17 mouse cellular contexts compared by ENCODE assay signal in the genomic region with DNA sequence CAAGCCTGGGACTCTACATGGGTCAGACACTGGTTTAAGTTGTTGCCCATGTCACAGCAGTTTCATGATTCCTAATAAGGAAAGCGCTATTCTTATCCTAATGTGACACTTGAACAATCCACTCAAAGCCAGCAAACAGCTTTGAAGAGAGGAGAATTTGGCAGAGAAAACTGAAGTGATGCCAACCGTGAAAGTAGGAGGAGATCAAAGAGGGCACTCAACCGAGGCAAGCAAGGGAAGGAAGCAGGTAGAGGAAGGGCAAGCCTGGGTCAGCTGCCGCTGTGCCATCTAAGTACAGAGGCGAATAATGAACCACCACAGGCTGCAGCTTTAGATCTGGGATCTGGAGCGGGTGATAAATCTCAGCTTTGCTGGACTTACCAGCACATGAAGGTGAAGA.
DNase-seq lines count a peak whose midpoint lies in the region; ATAC-seq and TF ChIP-seq lines count a peak whose summit lies in the region.
"Had no signal": no experiment of that assay in that cellular context is flagged by ENCODE, and none has a peak within 500 bp of the region (broad histone marks: within the 10 kb centered on the region; RNA-seq: fewer than 3 reads in every experiment).

No protein-coding gene starts in this region.

- no peaks in the 10 kb centered on the region for H3K36me3 ChIP-seq in heart, postnatal 0 days (replicated peaks; ENCODE audit: control insufficient read depth, insufficient read depth, low read length)
- H3K36me3 ChIP-seq in heart, embryonic 10.5 days, result no peaks in the 10 kb centered on the region
- H3K36me3 ChIP-seq in kidney, embryonic 16.5 days (ENCODE audit: insufficient read depth, low read length), result no peaks in the 10 kb centered on the region
- no peaks in the 10 kb centered on the region for H3K36me3 ChIP-seq in lung, embryonic 15.5 days
- H3K36me3 ChIP-seq: forebrain, embryonic 12.5 days; G1E; heart, embryonic 12.5 days; hindbrain, embryonic 15.5 days; liver, embryonic 13.5 days; neural tube, embryonic 12.5 days had no signal

- no peak for TF ChIP-seq EP300 in heart, postnatal 0 days (IDR thresholded peaks at IDR 0.05; ENCODE audit: low read depth)

- H3K4me1 ChIP-seq in heart, postnatal 0 days (ENCODE audit: control insufficient read depth, insufficient read depth), result no peaks in the 10 kb centered on the region
- H3K4me1 ChIP-seq in heart, embryonic 10.5 days, result no peaks in the 10 kb centered on the region
- no peaks in the 10 kb centered on the region for H3K4me1 ChIP-seq in kidney, embryonic 16.5 days (ENCODE audit: insufficient read depth, low read length)
- peaks cover 4% of the 10 kb centered on the region; the same call in 1 of the 2 replicates for H3K4me1 ChIP-seq in lung, embryonic 15.5 days
- H3K4me1 ChIP-seq: forebrain, embryonic 12.5 days; hindbrain, embryonic 15.5 days; liver, embryonic 13.5 days; megakaryocyte, embryonic 14.5 days; neural tube, embryonic 12.5 days had no signal

- peak; percentile 73 for DNase-seq in heart, postnatal 0 days (ENCODE audit: low spot score)
- DNase-seq in heart, embryonic 10.5 days (ENCODE audit: low spot score), result no peak
- DNase-seq in brain, adult 2 months (ENCODE audit: low read depth, low spot score), result peak; percentile 57
- no peak for DNase-seq in gastrocnemius, adult 18-20 months (ENCODE audit: low spot score)
- DNase-seq in frontal cortex, postnatal 10 days (ENCODE audit: low spot score in 2 of 2), result no peak
- DNase-seq in frontal cortex, adult 2 months (ENCODE audit: extremely low spot score in 1 of 2, low spot score in 1 of 2), result no peak
- DNase-seq: embryo, embryonic 11 days; liver, embryonic 13.5 days had no signal

- peak; percentile 71 for ATAC-seq in heart, postnatal 0 days (ENCODE audit: insufficient read depth, low read depth)
- peak; percentile 84 for ATAC-seq in kidney, embryonic 16.5 days (ENCODE audit: low FRiP score, low TSS enrichment)
- ATAC-seq in lung, embryonic 15.5 days (ENCODE audit: borderline replicate concordance, extremely low read depth, low FRiP score, low TSS enrichment), result peak; percentile 23; the same call in 1 of the 2 replicates

- WGBS in heart, postnatal 0 days, result 37% methylated on average over 6 of the region's 6 CpGs
- 66% methylated on average over 6 of the region's 6 CpGs for WGBS in heart, embryonic 10.5 days
- WGBS in kidney, embryonic 16.5 days, result 32% methylated on average over 6 of the region's 6 CpGs
- 42% methylated on average over 6 of the region's 6 CpGs for WGBS in lung, embryonic 15.5 days

- H3K9me3 ChIP-seq in heart, postnatal 0 days (replicated peaks; ENCODE audit: control insufficient read depth, low read length), result no peaks in the 10 kb centered on the region
- no peaks in the 10 kb centered on the region for H3K9me3 ChIP-seq in heart, embryonic 10.5 days
- no peaks in the 10 kb centered on the region for H3K9me3 ChIP-seq in kidney, embryonic 16.5 days (ENCODE audit: low read length)
- no peaks in the 10 kb centered on the region for H3K9me3 ChIP-seq in lung, embryonic 15.5 days
- H3K9me3 ChIP-seq: forebrain, embryonic 12.5 days; heart, embryonic 12.5 days; hindbrain, embryonic 15.5 days; liver, embryonic 13.5 days; neural tube, embryonic 12.5 days had no signal

- no peak overlapping the region for H3K27ac ChIP-seq in heart, postnatal 0 days (ENCODE audit: low read depth)
- H3K27ac ChIP-seq in heart, embryonic 10.5 days, result no peak overlapping the region
- peak overlapping the region; percentile 50; the same call in 1 of the 2 replicates for H3K27ac ChIP-seq in kidney, embryonic 16.5 days (ENCODE audit: low read length)
- H3K27ac ChIP-seq in lung, embryonic 15.5 days, result peak overlapping the region; percentile 53; the same call in 1 of the 2 replicates
- H3K27ac ChIP-seq: forebrain, embryonic 12.5 days; hindbrain, embryonic 15.5 days; left cerebral cortex, adult 2 months; liver, embryonic 13.5 days; neural tube, embryonic 12.5 days had no signal

- H3K27me3 ChIP-seq in heart, postnatal 0 days (ENCODE audit: control insufficient read depth, insufficient read depth, low read length), result no peaks in the 10 kb centered on the region
- no peaks in the 10 kb centered on the region for H3K27me3 ChIP-seq in heart, embryonic 10.5 days (ENCODE audit: insufficient read depth, poor library complexity, severe bottlenecking)
- H3K27me3 ChIP-seq in kidney, embryonic 16.5 days (ENCODE audit: insufficient read depth, low read length), result no peaks in the 10 kb centered on the region
- no peaks in the 10 kb centered on the region for H3K27me3 ChIP-seq in lung, embryonic 15.5 days
- H3K27me3 ChIP-seq: forebrain, embryonic 12.5 days; heart, embryonic 12.5 days; hindbrain, embryonic 15.5 days; liver, embryonic 13.5 days; megakaryocyte, embryonic 14.5 days; neural tube, embryonic 12.5 days had no signal

- no peak for TF ChIP-seq CTCF in heart, postnatal 0 days (IDR thresholded peaks at IDR 0.05; ENCODE audit: low read depth)

- no peak overlapping the region for H3K9ac ChIP-seq in heart, postnatal 0 days (replicated peaks; ENCODE audit: low read depth, low read length)
- no peak overlapping the region for H3K9ac ChIP-seq in kidney, embryonic 16.5 days (replicated peaks; ENCODE audit: low read length)
- no peak overlapping the region for H3K9ac ChIP-seq in lung, embryonic 15.5 days
- H3K9ac ChIP-seq: forebrain, embryonic 12.5 days; heart, embryonic 12.5 days; hindbrain, embryonic 15.5 days; liver, embryonic 13.5 days; neural tube, embryonic 12.5 days had no signal

- H3K4me2 ChIP-seq in heart, postnatal 0 days (ENCODE audit: low read depth, low read length), result no peak overlapping the region
- no peak overlapping the region for H3K4me2 ChIP-seq in kidney, embryonic 16.5 days (replicated peaks; ENCODE audit: low read depth, low read length)
- no peak overlapping the region for H3K4me2 ChIP-seq in lung, embryonic 15.5 days
- H3K4me2 ChIP-seq: forebrain, embryonic 12.5 days; heart, embryonic 12.5 days; hindbrain, embryonic 15.5 days; liver, embryonic 13.5 days; neural tube, embryonic 12.5 days had no signal

- no peak overlapping the region for H3K4me3 ChIP-seq in heart, postnatal 0 days (ENCODE audit: low read depth, low read length)
- no peak overlapping the region for H3K4me3 ChIP-seq in heart, embryonic 10.5 days
- no peak overlapping the region for H3K4me3 ChIP-seq in kidney, embryonic 16.5 days (ENCODE audit: low read length)
- H3K4me3 ChIP-seq in lung, embryonic 15.5 days, result no peak overlapping the region
- H3K4me3 ChIP-seq: forebrain, embryonic 12.5 days; heart, embryonic 12.5 days; hindbrain, embryonic 15.5 days; left cerebral cortex, adult 2 months; liver, embryonic 13.5 days; megakaryocyte, embryonic 14.5 days; neural tube, embryonic 12.5 days had no signal

Comparison
In these comparisons a context has a peak if more than half of its experiments do, and no peak if none do; other contexts are left out.
1. DNase-seq: peak in heart, postnatal 0 days (single experiment) and brain, adult 2 months (single experiment); none in heart, embryonic 10.5 days (single experiment), gastrocnemius, adult 18-20 months (single experiment), frontal cortex, postnatal 10 days (0 of 2) and frontal cortex, adult 2 months (0 of 2).
2. ATAC-seq: peak in every context shown above with its lines; median percentile 84 in kidney, embryonic 16.5 days; 71 in heart, postnatal 0 days; 23 in lung, embryonic 15.5 days.
3. H3K27ac ChIP-seq: peak in kidney, embryonic 16.5 days (single experiment) and lung, embryonic 15.5 days (single experiment); none in heart, postnatal 0 days (single experiment) and heart, embryonic 10.5 days (single experiment).